In the genomic region with DNA sequence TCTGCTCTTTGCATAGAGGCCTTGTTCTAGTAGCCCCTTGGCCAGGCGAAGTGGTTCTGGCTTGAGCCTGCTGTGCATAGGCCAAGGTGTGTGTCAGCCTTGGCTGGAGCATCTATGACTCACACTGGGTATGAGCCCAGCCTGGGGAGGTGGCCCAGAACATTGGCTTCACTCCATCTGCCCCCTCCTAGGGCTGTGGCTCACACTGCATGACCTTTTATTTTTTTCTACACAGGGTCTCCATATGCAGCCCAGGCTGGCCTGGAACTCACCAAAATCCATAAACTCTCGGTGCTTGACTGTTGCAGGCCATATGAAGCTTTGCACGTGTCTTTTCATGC, we compare ENCODE assay signal across 9 mouse cellular contexts. TPM values are rescaled to one million over a fixed set of nuclear protein-coding genes. Genes with fewer than 3 reads are reported as not detected.
DNase-seq lines count a peak whose midpoint lies in the region; ATAC-seq and TF ChIP-seq lines count a peak whose summit lies in the region.
"Had no signal": no experiment of that assay in that cellular context is flagged by ENCODE, and none has a peak within 500 bp of the region (broad histone marks: within the 10 kb centered on the region; RNA-seq: fewer than 3 reads in every experiment).

No protein-coding gene starts in this region.

- no peak for ATAC-seq in limb, embryonic 15.5 days (ENCODE audit: insufficient number of reproducible peaks, low FRiP score, low TSS enrichment, low read depth)
- no peak for ATAC-seq in megakaryocyte progenitor cell, adult 5-6 weeks (replicated peaks; ENCODE audit: poor library complexity)

- 0 out of 2 replicates have a peak, but pooled peaks cover 5% of the 10 kb centered on the region for H3K36me3 ChIP-seq in limb, embryonic 15.5 days
- H3K36me3 ChIP-seq in limb, embryonic 10.5 days = peaks cover 27% of the 10 kb centered on the region

- H3K9ac ChIP-seq in limb, embryonic 15.5 days = no peak overlapping the region

- no peak overlapping the region for H3K4me3 ChIP-seq in limb, embryonic 15.5 days
- no peak overlapping the region for H3K4me3 ChIP-seq in limb, embryonic 10.5 days
- no peak overlapping the region for H3K4me3 ChIP-seq in lung, adult 2 months (replicated peaks; ENCODE audit: extremely low read depth, low read depth, low read length)

- TF ChIP-seq POLR2A in lung, adult 2 months (IDR thresholded peaks at IDR 0.05; ENCODE audit: borderline replicate concordance, extremely low read depth, low read depth, low read length) = peak; percentile 50; the same call in 1 of the 2 replicates

- 77% methylated on average over 3 of the region's 3 CpGs for WGBS in limb, embryonic 15.5 days
- WGBS in limb, embryonic 10.5 days = 88% methylated on average over 3 of the region's 3 CpGs
- WGBS in lung, adult 2 months = 43% methylated on average over 3 of the region's 3 CpGs

- no peak for DNase-seq in limb, embryonic 10.5 days (ENCODE audit: low spot score)
- DNase-seq in adrenal gland, postnatal 36 days = peak; percentile 84 to 87
- DNase-seq in gastrocnemius, postnatal 10 days = peak; percentile 80
- DNase-seq in lung, adult 2 months = peak; percentile 53
- no peak for DNase-seq in T-cell, adult 2 months (ENCODE audit: low spot score)
- DNase-seq in left cerebral cortex, postnatal 36 days (ENCODE audit: low spot score in 2 of 2) = no peak

- intact Hi-C loops in left cerebral cortex, postnatal 36 days (cut with DNase I) = loop anchor here (5.0 to 10.0 kb wide), 2 partner anchors 52 to 91 kb away; a partner anchor contains a TSS

- TF ChIP-seq CTCF in lung, adult 2 months (IDR thresholded peaks at IDR 0.05; ENCODE audit: insufficient read depth, low read length) = no peak

- H3K9me3 ChIP-seq in limb, embryonic 15.5 days = no peaks in the 10 kb centered on the region
- H3K9me3 ChIP-seq in limb, embryonic 10.5 days (replicated peaks) = no peaks in the 10 kb centered on the region

- H3K4me1 ChIP-seq in limb, embryonic 15.5 days = peaks cover 23% of the 10 kb centered on the region
- H3K4me1 ChIP-seq in limb, embryonic 10.5 days = peaks cover 32% of the 10 kb centered on the region
- H3K4me1 ChIP-seq in lung, adult 2 months (ENCODE audit: control insufficient read depth, insufficient read depth, low read length) = peaks cover 6% of the 10 kb centered on the region; the same call in 1 of the 2 replicates

- no peak overlapping the region for H3K4me2 ChIP-seq in limb, embryonic 15.5 days

- H3K27ac ChIP-seq in limb, embryonic 15.5 days = peak overlapping the region; percentile 57
- H3K27ac ChIP-seq in limb, embryonic 10.5 days = no peak overlapping the region

- H3K27me3 ChIP-seq in limb, embryonic 15.5 days = no peaks in the 10 kb centered on the region
- no peaks in the 10 kb centered on the region for H3K27me3 ChIP-seq in limb, embryonic 10.5 days (ENCODE audit: low read depth, poor library complexity, severe bottlenecking)

RNA-seq across cellular contexts. Expression of a gene that starts 0.4 kb away (rescaled TPM):
- polyA plus RNA-seq in limb, embryonic 15.5 days (2015; fragmentation: Nextera tagmentation; extraction: Ambion mirVana) = 0.04 TPM in 2 replicates
- polyA plus RNA-seq in limb, embryonic 10.5 days (2016; fragmentation: Nextera tagmentation; extraction: Ambion mirVana) = not detected in 2 replicates
- not detected for total RNA-seq in adrenal gland, postnatal 36 days (2021)
- total RNA-seq in gastrocnemius, postnatal 10 days (2021) = not detected
- polyA plus RNA-seq in lung, adult 2 months (2012; rRNA removed) = 0.03 TPM in 1 of 2 replicates, not detected in the other
- 0.07 TPM in 1 of 2 replicates, not detected in the other for total RNA-seq in megakaryocyte progenitor cell, adult 5-6 weeks (2015)
- not detected in 2 replicates for total RNA-seq in megakaryocyte progenitor cell, adult 5-6 weeks (2017)
- total RNA-seq in left cerebral cortex, postnatal 36 days (2021) = under 1 TPM; 0.10 to 0.34 TPM

RNA-seq across cellular contexts. Expression of a gene that starts 4.1 kb away (rescaled TPM):
- 69.8 and 81.5 TPM in 2 replicates for polyA plus RNA-seq in limb, embryonic 15.5 days (2015; fragmentation: Nextera tagmentation; extraction: Ambion mirVana)
- polyA plus RNA-seq in limb, embryonic 10.5 days (2016; fragmentation: Nextera tagmentation; extraction: Ambion mirVana) = 69.0 and 80.6 TPM in 2 replicates
- total RNA-seq in adrenal gland, postnatal 36 days (2021) = 100 to 1,000 TPM; 219 to 227 TPM
- total RNA-seq in gastrocnemius, postnatal 10 days (2021) = 100 to 1,000 TPM in 1 of 2 experiments, 10 to 100 TPM in 1; 79.2 to 130 TPM
- polyA plus RNA-seq in lung, adult 2 months (2012; rRNA removed) = 378 and 717 TPM in 2 replicates
- total RNA-seq in megakaryocyte progenitor cell, adult 5-6 weeks (2015) = 16.1 and 29.1 TPM in 2 replicates
- 19.8 and 21.0 TPM in 2 replicates for total RNA-seq in megakaryocyte progenitor cell, adult 5-6 weeks (2017)
- total RNA-seq in left cerebral cortex, postnatal 36 days (2021) = 100 to 1,000 TPM; 219 to 272 TPM

RNA-seq across cellular contexts. Expression of a gene that starts 15.5 kb away (rescaled TPM):
- not detected in 2 replicates for polyA plus RNA-seq in limb, embryonic 15.5 days (2015; fragmentation: Nextera tagmentation; extraction: Ambion mirVana)
- polyA plus RNA-seq in limb, embryonic 10.5 days (2016; fragmentation: Nextera tagmentation; extraction: Ambion mirVana) = not detected in 2 replicates
- not detected for total RNA-seq in adrenal gland, postnatal 36 days (2021)
- not detected for total RNA-seq in gastrocnemius, postnatal 10 days (2021)
- polyA plus RNA-seq in lung, adult 2 months (2012; rRNA removed) = 0.43 and 1.2 TPM in 2 replicates
- total RNA-seq in megakaryocyte progenitor cell, adult 5-6 weeks (2015) = not detected in 2 replicates
- total RNA-seq in megakaryocyte progenitor cell, adult 5-6 weeks (2017) = 0.12 TPM in 1 of 2 replicates, not detected in the other
- total RNA-seq in left cerebral cortex, postnatal 36 days (2021) = not detected
- total RNA-seq: layer of hippocampus, adult 18-20 months had no signal

RNA-seq across cellular contexts. Expression of a gene that starts 20.7 kb away (rescaled TPM):
- 0.05 and 0.16 TPM in 2 replicates for polyA plus RNA-seq in limb, embryonic 15.5 days (2015; fragmentation: Nextera tagmentation; extraction: Ambion mirVana)
- 0.10 and 0.25 TPM in 2 replicates for polyA plus RNA-seq in limb, embryonic 10.5 days (2016; fragmentation: Nextera tagmentation; extraction: Ambion mirVana)
- total RNA-seq in adrenal gland, postnatal 36 days (2021) = 1 to 10 TPM in 1 of 2 experiments, under 1 TPM in 1; 0.33 to 1.2 TPM
- total RNA-seq in gastrocnemius, postnatal 10 days (2021) = 1 to 10 TPM; 2.5 to 3.0 TPM
- 4.1 and 5.5 TPM in 2 replicates for polyA plus RNA-seq in lung, adult 2 months (2012; rRNA removed)
- total RNA-seq in megakaryocyte progenitor cell, adult 5-6 weeks (2015) = 0.39 TPM in 1 of 2 replicates, not detected in the other
- total RNA-seq in megakaryocyte progenitor cell, adult 5-6 weeks (2017) = not detected in 2 replicates
- total RNA-seq in left cerebral cortex, postnatal 36 days (2021) = 1 to 10 TPM in 1 of 2 experiments, under 1 TPM in 1; 0.89 to 2.0 TPM

RNA-seq across cellular contexts. Expression of a gene that starts 29.8 kb away (rescaled TPM):
- polyA plus RNA-seq in limb, embryonic 15.5 days (2015; fragmentation: Nextera tagmentation; extraction: Ambion mirVana) = 199 and 201 TPM in 2 replicates
- 405 and 438 TPM in 2 replicates for polyA plus RNA-seq in limb, embryonic 10.5 days (2016; fragmentation: Nextera tagmentation; extraction: Ambion mirVana)
- total RNA-seq in adrenal gland, postnatal 36 days (2021) = 10 to 100 TPM; 74.3 to 84.4 TPM
- 10 to 100 TPM; 82.3 to 83.0 TPM for total RNA-seq in gastrocnemius, postnatal 10 days (2021)
- 75.2 and 76.3 TPM in 2 replicates for polyA plus RNA-seq in lung, adult 2 months (2012; rRNA removed)
- 121 and 125 TPM in 2 replicates for total RNA-seq in megakaryocyte progenitor cell, adult 5-6 weeks (2015)
- 214 and 249 TPM in 2 replicates for total RNA-seq in megakaryocyte progenitor cell, adult 5-6 weeks (2017)
- total RNA-seq in left cerebral cortex, postnatal 36 days (2021) = 10 to 100 TPM; 59.1 to 69.8 TPM

Comparison
In these comparisons a context has a peak if more than half of its experiments do, and no peak if none do; other contexts are left out.
1. DNase-seq: peak in adrenal gland, postnatal 36 days (2 of 2), gastrocnemius, postnatal 10 days (single experiment) and lung, adult 2 months (single experiment); none in limb, embryonic 10.5 days (single experiment), T-cell, adult 2 months (single experiment) and left cerebral cortex, postnatal 36 days (0 of 2).